Mouse (Mus musculus) layer of hippocampus, postnatal 36 days (tissue): ENCODE data around the gene Mrpl43. TPM values are rescaled to one million over a fixed set of nuclear protein-coding genes. Genes with fewer than 3 reads are reported as not detected.

Source experiments
- DNase-seq, 2 experiments: peaks; one replicate each; pipeline ENCODE4 v3.0.0; 2022
- total RNA-seq, 2 experiments: library from RNA; stranded (reverse); gene quantifications; 2 replicates each; pipeline ENCODE4 v1.2.3; 2021

The Mrpl43 gene
- total RNA-seq, 2 experiments from 2014 or later, result 37.6 to 41.8 TPM

- DNase-seq, result no peak
These were observed 22.5 kb upstream of the Mrpl43 start for GRCm38 (mm10) chr19:45028746-45029145.

GRCm38 (mm10) chr19:45027848-45028247, 21.6 kb upstream of the Mrpl43 start:
- DNase-seq, result no peak

DNA sequence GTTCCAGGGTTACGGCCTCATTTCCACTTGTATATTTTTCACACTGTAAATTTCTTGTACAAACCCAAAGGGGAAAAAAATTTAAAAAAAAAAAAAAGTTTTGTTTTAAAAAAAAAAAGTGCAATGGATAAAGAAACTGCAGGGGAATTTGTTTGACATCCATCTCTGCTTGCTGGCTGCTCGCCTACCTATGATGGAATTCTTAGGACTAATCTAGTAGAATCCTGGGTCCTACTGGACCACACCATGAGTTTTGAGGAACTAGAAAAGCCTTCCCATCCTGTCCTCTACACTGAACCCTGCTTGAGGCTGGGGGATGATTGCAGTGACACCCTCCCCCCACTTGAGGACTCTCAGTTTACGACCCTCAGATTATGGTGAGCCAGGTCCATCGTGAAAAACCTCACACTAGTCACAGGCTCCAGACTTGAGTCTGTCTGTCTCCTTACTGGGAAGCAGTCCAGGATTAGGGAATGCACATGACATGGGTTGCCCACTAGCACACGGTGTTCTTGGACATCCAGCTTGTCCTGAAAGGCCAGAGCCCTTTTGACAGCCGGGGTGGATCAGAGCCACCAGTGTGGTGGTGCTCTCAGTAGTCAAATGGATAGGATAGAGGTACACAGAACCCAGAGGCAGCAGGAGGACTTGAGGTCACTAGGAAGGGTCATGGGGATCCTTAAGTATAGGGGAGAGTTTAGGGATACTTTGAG, 20.9 kb upstream of the Mrpl43 start:
- no peak for DNase-seq

GRCm38 (mm10) chr19:45025937-45026568, 19.8 kb upstream of the Mrpl43 start:
- no peak for DNase-seq

- DNase-seq, result no peak
These were observed 18.5 kb upstream of the Mrpl43 start for GRCm38 (mm10) chr19:45024775-45025174.

DNA sequence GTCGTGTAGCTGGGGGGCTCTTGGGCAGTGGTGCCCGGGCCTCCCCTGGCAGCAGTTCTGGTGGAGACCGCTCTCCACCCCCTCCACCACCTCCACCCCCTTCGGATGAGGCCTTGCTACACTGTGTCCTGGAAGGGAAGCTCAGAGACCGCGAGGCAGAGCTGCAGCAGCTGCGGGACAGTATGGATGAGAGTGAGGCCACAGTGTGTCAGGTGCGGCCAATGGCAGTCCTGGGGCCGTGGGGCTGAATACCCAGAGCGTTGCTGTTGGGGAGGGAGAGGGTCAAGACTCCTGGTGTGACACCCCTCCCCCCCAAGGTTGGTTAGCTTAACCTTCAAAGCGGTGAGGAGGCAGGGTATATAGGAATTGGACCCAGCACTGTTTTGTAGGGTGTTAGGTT, 17.8 kb upstream of the Mrpl43 start:
- DNase-seq, result no peak

DNA sequence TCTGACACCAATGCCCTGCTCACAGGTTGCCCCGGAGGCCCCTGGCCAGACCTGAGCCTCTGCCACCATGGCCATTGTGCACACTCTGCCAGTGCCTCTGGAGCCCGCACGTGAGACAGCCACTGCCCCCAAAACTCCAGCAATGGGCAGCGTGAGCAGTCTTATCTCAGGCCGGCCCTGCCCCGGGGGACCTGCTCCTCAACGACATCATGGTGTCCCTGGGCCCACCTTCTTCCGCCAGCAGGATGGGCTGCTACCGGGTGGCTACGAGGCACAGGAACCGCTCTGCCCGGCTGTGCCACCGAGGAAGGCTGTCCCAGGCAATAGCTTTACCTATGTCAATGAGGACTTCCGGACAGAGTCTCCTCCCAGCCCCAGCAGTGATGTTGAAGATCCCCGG, 15.1 kb upstream of the Mrpl43 start:
- no peak for DNase-seq

- DNase-seq, result no peak
These were observed 14.1 kb upstream of the Mrpl43 start for GRCm38 (mm10) chr19:45020348-45020747.

DNA sequence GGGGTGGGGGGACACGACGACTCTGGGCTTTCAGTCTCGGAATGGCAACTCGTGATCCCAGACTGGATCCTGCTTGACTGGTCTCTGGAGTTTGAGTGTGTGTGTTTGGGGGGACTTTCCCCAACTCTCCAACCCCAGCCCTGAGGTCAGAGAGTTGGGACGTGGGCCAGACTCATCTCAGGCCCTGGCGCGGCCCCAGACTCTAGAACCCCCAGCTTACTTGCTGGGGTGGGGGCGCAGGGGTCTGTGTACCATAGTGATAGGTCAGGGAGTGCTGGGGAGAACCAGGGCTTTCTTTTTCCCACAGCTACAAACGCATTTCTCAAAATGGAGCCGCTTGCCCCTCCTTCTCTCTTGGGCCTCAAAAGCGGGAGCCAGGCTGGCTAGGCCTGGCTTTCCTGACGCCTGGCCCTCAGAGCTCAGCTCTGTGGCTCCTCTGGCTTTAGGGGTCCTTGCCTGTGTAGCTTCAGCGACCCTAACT, 12.1 kb upstream of the Mrpl43 start:
- no peak for DNase-seq

DNA sequence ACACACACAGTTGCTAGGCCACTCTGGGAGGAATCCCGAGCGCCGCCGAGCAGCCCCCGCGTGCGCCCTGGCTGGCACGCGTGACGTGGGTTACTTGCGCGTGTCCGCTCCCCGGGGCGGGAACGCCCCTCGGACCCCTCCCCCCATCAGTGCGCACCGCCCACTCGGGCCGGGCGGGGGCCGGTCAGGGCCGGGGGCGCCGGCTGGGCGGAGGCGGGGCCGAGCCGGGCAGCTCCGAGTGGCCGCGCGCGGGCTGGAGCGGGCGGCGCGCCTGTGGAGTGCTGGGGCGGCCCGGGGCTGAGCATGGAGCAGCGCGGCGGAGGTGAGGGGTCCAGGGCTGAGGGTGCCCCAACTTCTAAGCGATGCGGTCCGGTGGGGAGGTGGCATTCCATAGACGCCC, 11.7 kb upstream of the Mrpl43 start:
- DNase-seq, result peak; percentile 81 to 82

DNA sequence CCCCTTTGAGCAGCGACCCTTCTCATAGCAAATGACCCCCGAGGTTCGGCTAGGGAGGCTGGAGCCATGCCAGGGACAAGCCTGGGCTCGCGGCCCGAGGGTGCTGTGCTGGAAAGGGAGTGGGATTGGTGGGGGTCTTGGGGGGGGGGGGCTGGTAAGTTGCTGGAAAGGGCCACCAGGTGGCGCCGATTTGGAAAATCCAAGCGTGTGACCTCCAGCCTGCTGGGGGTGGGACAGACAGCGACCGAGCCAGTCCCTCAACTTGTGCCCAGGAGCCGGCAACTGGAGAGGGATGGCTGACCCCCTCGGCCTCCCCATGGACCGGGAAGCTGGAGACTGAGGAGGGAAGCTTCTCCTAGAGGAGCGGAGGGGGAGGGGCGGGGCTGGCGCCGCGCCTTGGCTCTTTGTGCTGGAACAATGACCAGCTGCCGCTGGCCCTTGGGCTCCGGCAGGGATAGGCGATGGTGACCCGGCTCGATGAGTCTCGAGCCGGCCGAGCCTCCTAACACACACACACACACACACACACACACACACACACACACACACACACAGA, 11.1 kb upstream of the Mrpl43 start:
- peak; percentile 66 to 74 for DNase-seq

DNA sequence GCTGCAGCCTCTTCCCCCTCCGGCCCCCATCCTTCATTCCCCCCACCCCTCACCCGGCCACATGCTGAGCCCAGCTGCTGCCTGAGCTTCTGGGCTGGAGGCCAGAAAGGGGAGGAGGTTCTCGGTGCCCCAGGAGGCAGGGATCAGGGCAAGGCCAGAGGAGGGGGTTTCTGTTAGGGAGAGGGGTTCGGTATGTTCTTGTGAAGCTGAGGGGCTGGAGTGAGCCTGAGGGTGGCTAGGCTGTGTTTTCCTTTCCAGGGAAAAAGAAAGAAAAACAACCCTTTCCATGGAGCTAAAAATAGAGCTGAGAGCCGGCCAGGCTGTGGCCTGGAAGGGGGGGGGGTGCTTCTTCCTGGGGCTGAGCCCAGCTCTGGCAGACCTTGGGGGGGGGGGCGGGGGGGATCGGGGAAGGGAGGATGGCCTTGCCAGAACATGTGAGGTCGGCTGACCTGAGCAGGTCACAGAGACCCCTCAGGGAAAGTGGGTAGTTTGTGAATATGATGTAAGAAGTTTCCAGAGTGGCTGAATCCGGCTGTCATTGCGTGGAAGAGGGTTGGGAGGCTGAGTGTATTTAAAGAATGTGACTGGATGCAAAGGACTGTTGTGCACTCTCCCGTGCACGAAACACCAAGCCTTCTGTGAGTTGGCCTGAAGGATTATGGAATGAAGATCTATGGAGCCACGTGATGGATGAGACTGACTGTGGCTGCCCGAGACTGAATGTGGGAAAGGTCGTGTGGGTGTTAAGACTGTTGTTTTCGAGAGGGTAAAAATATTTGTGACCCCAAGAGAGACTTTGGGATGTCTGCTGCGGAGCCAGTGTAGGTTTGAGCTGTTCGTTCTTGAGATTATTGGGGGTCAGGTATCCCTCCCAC, 10.3 kb upstream of the Mrpl43 start:
- DNase-seq, result peak in 1 of 2 experiments; percentile 62

GRCm38 (mm10) chr19:45015518-45016281, 9.5 kb upstream of the Mrpl43 start:
- no peak for DNase-seq

- no peak for DNase-seq
These were observed 8.8 kb upstream of the Mrpl43 start for GRCm38 (mm10) chr19:45014981-45015402.

- DNase-seq, result no peak
These were observed 8.2 kb upstream of the Mrpl43 start, which contains the start of gene Lzts2 for GRCm38 (mm10) chr19:45014335-45014971. Gene Lzts2 (plus strand): TSS chr19:45014414.

DNA sequence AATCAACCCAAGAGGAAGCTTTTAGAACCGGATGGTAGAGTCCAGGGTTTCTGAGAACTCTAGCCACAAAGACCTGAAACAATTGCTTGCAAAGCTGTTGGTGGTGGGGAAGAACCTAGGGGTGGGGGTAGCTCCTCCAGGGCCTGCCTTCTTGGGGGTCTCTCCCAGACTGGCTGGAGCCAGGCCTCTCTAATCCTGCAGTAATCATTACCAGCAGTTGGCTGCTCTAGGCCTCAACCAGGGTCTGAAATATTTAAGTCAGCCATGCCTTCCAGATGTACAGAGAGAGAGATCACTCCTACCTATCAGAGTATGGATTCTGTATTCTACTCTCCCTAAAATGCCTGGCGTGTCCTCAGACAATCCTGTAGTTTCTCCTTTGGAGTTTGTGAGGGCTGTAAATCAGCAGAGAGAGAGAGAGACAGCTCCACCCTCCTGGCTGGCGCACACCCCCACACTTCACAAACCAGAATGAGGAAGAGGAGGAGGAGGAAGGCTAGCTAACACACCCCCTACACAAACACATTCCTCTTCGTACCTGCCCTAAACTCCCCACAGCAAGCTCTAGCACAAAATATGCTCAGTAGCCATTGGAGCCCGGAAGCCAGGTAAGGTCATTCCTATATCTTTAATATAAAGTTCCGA, 7.5 kb upstream of the Mrpl43 start:
- no peak for DNase-seq

GRCm38 (mm10) chr19:45012636-45013035, 6.4 kb upstream of the Mrpl43 start:
- no peak for DNase-seq

DNA sequence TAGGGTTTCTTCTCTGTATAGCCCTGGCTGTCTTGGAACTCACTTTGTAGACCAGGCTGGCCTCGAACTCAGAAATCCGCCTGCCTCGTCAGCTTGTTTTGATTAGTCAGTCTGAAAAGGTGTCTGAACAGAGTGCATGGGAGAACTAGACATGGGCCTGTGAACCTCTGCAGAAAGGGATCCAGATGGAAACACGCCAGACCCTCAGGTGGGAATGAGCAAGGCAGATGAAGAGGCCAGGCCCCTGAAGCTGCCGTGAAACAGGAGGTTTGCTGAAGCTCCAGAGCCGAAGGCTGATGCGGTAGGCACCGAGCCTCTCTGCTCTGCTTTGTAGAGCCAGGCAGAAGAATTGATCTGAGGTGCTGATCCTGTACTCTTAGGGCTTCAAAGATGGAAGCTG, 6.0 kb upstream of the Mrpl43 start:
- no peak for DNase-seq

- DNase-seq, result no peak
These were observed 4.4 kb upstream of the Mrpl43 start for GRCm38 (mm10) chr19:45010646-45011045.

DNA sequence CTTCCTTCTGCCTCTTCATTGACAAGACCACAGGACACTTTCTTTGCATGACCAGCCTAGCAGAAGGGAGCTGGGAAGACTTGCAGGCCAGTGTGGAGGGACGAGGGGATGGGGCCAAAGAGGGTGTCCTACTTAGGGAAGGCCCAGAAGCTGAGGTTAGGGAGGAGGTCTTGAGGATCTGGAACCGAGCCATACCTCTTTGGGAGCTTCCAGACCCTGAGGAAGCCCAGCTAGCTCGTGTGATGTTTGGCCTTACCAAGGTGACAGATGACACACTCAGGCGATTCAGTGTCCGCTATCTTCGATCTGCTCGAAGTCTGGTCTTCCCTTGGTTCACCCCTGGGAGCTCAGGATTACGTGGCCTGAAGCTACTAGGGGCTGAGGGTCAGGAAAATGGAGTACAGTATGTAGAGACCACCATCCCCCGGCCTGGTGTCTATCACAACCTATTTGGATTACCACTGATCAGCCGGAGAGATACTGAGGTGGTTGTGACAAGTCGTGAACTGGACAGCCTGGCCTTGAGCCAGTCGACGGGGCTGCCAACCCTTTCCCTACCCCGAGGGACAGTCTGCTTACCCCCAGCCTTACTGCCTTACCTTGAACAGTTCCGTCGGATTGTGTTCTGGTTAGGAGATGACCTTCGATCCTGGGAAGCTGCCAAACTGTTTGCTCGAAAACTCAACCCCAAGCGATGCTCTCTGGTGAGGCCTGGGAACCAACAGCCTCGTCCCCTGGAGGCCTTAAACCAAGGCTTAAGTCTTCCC, 1.4 kb upstream of the Mrpl43 start:
- DNase-seq, result no peak
